Mouse (Mus musculus): Measurements from ENCODE around the gene Gm27021.

The Gm27021 gene

DNA sequence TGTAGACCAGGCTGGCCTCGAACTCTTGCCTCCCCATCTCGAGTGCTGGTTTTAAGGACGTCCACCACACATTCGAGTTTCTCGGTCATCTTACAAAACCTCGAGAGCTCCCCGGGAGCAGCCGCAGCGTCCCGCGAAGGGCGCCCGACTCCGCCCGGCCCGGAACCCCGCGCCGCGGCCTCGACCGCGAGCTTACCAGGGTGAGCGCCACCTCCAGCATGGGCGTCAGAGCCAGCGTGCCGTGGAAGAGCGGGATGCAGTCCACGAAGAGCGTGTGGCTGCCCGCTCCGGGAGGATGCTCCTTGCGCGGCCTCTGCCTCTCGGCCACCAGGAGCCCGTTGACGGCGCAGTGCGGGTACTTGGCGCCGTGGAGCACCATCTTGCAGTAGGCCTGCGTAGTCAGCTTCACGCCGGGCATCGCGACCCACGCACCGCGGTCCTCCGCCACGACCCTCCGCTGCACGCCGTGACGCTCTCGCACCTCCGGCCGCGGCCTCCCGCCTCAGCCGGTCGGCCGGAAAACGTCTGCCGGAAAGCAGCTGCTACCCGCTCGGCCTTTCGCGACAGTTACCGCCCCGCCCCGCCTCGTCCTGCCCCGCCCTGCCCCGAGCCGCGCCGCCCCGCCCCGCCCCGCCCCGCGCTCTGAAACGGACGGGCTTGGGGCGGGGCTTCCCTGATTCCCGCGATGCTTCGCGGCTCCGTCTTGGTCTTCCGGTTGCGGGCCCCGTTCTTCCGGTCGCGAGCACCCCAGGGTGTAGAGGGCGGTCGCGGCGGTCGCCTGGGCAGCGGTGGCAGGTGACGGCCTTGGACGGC lies at the start of gene Gm27021, which contains the start of gene Cox4i1:
TSS of gene Gm27021 (minus strand) at position 519 of the 813 bp plus-strand sequence.
TSS of gene Cox4i1 (plus strand) at position 662 of the 813 bp plus-strand sequence.
- DNase-seq (ENCODE audit: low spot score): peak; percentile 90

DNA sequence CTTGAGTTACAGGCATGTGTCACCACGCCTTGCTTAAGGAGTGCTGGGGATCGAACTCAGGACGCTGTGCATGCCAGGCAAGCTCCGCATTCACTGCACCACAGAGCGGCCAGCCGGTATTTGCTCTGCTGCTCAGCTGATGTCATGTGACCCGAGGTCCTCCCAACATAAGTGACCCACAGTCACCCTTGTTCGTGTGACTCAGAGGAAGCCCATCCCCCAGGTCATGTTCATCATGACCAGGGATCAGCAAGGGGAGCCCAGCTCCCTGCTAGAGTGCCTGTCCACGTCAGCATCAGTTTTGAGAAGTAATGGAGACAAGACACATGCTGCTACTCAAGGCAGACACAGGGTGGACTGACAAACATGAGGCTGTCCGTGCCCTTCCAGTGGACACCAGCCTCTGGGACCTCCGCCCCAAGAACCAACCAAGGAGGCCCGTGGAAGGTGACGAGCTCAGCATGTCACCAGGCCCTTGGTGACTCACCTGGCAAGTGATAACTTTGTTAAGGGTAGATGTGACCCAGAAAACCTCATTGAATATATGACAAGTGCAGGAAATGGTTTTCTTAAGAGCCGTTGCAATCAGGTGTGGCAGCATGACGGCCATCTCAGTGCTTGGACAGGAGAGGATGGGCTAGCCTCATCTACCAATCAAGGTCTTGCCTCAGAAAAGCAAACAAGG lies 48.3 kb upstream of the Gm27021 start:
- no peak for DNase-seq (ENCODE audit: low spot score)

DNA sequence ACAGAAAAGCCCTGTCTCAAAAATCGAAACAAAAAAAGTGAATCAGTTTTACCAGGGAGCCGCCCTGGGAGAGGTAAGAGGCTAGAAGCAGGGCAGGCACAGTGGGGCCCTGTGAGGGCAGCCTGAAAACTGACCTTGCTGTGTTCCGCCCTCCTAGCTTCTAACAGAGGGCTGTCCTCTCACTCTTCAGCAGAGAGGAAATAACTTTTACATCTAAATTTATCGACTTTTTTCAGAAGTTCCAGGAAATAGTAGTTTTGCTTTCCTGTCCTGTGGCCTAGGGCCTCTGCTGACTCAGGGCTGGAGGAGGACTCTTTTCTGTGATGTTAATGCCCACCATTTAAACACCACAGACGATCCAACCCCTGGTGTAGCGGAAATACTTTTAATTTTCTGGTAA lies 47.3 kb upstream of the Gm27021 start:
- DNase-seq (ENCODE audit: low spot score): no peak

DNA sequence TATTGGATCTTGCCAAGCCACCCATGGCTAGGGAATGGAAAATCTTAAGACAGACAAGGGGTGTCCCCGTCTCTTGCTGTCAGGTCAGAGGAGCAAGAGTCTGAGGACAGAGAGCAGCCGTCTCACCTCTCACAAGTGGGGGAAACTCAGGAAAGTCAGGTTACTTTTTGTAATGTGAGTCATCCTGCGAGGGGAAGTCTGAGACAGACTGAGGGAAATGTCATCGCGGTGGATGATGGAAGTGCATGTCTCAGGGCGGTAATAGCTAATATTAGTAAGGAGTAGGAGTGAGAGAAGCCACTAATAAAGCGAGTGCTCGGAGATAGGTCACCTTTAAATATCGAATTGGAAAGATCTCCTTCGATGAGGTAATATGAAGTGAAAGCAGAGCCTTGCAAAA lies 41.3 kb upstream of the Gm27021 start:
- no peak for DNase-seq (ENCODE audit: low spot score)

DNA sequence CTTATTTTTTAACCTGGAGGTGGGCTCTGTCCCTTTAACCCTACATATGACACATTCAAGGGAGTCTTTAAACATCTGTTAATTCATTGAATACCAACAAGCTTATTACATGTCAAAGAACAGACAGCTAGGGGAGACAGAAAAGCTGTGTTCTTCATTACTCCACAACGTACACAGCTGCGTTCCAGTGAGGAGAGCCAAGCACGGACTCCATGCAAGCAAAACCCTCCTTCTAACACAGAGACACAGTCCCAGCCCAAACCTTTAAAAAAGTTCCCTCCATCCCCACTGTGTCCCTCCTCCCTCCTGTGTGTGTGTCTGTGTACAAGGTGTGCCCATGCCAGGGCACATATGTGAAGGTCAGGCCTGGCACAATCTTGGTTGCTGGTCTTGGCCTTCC lies 38.3 kb upstream of the Gm27021 start:
- no peak for DNase-seq (ENCODE audit: low spot score)

DNA sequence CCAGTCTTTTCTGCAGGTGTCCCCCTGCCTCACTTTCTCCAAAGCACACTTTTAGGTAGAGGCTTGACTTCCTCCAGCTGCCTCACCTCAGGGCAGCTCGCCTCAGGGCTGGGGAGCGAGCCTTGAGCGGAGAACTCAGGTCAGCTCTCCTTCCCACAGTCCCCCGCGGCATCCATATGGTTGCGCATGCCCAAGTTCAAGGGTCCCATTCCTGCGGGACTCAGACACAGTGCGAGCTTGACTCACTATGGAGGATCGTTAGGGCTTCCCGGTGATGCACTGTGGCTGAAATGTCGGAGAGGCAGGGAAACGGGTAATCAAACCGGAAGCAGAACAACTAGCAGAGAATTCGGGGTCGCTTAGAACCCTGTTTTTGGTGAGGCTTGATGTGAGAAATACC lies 37.3 kb upstream of the Gm27021 start:
- DNase-seq (ENCODE audit: low spot score): no peak

DNA sequence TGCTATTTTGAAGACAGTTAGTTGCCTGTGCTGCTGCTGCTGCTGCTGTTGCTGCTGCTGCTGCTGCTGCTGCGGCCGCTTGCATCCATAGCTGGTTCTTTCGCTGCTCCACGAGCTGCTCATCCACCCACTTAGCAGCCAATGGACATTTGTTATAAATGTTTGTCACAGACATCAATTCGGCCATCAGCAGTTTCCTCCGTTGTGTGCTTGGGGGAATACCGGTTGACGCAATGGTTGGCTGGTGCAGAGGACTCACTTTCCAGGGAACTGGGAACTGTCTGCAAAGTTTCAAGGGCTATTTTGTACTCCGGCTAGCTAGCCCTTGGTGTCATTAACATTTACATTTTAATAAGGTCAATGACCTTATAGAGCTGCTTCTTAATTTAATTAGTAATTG lies 36.3 kb upstream of the Gm27021 start:
- no peak for DNase-seq (ENCODE audit: low spot score)

DNA sequence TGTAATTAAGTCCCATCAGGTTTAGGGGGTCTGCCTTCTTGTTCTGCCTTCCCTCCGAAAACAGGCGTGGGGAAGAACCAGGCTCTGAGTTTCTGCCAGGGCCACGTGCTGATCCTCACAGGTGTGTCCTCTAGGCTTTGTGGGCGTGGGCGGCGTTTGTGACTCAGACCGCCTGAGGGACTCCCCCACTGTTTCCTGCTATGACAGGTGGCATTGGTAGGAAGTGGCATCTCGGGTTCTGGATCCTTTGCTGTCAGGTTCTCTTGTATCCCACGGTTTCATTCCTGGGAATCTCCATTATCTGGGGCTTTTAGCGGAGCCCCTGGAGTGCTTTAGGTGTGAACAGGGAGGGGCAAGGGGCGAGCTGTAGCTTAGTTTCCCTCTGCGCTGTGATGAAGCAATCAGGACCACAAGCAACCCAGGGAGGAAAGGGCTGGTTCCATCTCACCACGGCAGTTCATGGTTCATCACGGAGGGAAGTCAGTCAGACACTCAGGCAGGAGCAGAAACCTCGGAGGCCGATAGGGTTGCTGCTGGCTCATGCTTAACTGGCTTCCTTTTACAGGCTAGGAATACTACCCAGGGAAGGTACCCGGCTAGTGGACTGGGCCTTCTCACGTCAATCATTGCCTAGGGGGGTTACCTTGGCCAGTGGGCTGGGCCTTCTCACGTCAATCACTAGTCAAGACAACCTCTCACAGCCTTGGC lies 34.0 kb upstream of the Gm27021 start:
- peak; percentile 59 for DNase-seq (ENCODE audit: low spot score)

DNA sequence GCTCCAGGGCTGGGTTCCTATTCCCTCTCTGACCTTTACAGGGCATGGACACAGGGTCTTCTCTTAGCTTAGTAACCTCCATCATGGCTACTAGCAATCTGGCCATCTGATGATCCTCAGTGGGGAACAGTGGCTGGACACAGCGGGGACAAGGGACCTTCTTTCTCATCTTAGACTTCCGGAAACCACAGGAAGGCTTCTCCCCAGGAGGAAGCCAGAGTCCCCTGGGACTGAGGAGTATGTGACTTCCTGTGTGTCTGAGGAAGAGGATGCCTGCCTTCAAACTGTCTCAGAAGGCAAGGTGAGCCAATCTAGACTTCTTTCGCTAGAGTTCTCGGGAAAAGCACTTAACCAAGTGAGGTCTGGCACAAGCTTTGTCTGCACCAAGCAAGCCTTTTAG lies 32.2 kb upstream of the Gm27021 start:
- DNase-seq (ENCODE audit: low spot score): no peak

DNA sequence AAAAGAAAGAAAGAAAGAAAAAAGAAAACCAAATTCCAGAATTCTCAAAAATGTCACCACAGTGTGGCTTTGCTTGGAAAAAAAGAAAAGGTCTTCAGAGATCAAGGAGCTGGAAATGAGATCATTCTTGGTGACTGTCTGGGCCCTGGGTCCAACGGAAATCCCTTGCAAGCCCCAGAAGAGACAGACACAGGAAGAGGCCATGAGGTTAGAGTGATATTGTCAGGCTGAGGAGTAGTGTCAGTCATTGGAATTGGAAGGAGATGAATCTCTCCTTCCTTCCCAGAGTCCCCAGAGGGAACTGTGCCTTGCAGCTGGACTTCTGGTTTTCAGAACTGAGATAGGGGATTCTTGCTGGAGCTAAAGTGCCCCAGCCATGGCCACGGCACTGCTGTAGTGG lies 31.7 kb upstream of the Gm27021 start:
- no peak for DNase-seq (ENCODE audit: low spot score)

DNA sequence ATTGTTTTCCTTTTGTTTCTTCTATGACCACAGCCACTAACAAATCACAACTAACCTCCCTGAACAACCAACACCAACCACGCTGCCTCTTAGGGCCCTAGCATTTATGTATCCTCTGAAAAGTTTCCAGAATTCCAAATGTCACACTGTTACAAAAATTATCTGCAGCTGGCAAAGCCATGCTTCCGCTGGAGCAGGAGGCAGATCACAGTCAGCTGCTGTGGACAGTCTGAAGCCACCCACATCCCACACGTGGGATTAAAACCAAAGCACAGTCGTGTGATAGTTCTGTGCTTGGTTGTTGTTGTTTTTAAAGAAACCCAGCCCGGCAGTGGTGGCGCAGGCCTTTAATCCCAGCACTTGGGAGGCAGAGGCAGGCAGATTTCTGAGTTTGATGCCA lies 31.2 kb upstream of the Gm27021 start:
- no peak for DNase-seq (ENCODE audit: low spot score)

DNA sequence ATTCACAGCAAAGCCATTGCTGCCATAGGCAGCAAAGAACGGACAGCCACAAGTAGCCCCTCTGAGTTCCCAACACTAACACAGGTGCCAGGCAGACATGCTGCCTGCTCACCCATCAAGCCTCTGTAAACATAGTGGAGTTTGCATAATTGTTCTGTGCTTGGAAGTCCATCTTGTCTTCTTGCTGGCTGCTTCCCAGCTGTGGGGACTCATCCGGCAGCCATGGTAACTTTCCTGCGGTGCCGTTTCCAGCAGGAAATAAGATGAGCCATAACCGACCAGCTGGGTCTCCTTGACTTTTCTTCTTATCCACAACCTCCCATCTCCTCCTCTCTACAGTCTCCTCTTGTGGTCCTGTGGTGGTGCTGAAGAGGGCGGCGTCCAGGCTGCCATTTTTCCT lies 30.5 kb upstream of the Gm27021 start:
- DNase-seq (ENCODE audit: low spot score): no peak

DNA sequence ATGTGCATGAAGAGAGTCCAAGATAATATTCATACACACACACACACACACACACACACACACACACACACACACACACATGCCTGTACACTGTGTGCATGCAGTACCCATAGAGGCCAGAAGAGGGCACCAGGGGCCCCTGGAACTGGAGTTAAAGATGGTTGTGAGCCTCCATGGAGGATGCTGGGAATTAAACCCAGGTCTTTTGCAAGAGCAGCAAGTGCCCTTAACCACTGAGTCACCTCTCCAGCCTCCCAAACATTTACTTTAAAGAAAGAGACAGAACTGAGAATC lies 30.0 kb upstream of the Gm27021 start:
- DNase-seq (ENCODE audit: low spot score): peak; percentile 27

DNA sequence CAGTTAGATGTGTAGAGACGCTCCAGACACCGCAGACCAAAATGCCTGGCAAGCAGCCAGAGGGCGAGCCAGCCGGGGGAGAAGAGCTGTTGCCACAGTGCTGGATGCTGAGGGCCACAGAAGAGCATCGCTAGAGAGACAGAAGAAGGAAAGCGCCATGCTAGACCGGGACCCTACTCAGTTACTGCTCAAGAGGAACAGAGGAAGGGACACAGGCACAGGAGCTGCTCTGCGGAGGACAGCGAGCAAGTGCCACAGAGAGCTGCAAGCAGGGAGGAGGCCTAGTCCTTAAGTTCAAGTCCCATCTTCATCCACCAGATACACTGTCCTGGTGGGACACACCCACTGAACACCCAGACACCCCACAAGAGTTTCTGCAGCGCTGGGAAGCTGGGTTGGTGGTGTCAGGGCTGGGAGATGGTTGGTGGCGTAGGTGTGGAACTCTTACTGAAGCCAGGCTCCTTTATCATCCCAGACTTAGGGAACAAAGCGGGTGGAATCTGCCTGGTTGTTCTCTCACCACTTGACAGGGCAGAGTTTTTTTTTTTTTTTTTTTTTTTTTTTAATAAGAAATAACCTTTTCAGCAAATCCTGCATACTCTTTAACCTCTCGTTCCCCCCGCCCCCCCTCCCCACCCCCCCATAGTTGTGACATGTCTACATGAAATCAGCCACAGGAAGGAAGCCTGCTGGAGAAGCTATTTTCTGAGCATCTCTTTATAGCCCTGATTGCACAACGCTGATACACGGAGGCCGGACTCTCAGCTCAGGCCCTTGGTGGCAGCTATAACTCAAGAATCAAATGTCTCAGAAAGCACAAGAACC lies 29.5 kb upstream of the Gm27021 start:
- DNase-seq (ENCODE audit: low spot score): no peak

DNA sequence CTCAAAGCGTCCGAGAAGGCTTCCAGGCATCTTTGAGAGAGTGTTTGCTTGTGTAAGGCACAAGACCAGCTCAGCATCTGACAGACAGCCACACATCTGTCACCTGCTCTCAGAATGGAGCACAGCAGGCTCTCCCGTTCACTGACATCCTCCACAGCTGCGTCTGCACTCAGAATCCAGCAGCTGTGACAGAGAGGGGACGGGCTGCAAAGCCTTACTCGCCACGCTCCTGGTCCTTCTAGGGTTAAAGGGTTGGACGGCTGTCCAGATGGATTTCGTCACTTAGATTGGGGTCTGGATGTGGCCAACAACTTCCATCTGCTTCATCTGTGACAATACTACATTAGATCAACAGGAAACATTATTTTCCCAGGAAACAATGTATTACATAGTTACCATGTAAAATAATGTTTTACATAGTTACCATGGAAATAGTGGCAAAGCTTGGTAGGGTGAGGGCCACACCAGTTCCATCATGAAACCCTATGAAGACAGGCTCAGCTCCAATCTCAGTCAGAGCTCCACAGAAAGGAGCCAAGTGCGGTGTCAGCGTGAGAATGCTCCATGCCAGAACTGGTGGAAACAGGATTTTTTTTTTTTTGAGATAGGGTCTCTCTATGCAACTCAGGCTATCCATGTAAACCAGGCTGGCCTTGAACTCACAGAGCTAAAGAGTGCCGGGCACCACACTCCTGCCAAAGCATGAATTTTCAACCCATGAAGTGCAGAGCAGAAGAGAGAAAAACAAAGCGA lies 28.7 kb upstream of the Gm27021 start:
- no peak for DNase-seq (ENCODE audit: low spot score)

DNA sequence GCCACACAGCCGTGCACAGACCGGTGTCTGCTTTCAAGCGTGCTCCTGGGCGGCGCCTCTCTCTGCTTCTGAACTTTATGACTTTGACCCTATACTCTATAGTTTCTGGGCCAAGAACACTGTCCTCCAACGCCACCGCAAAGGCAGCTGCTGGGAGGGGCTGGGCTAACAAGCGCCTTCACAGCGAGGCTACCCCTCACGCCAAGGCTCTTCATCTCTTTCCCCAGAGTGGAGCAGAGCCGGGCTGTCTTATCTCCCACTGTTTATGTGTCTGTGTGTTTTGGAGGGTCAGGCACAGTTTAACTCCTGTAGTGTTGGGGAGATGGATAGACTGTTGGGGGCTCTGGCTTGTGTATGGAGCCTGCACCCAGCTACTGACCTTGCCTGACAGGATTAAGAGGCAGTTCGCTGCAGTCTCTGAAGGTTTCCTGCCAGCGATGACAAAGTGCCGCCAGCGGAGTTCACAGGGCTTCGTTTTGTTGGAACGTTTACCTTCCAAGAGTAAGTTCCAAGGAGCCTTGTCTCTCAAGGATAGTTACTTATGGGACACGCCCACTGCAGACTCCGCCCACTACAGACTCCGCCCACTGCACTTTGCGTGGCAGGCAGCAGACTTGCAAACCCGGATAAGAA lies 26.1 kb upstream of the Gm27021 start:
- no peak for DNase-seq (ENCODE audit: low spot score)

DNA sequence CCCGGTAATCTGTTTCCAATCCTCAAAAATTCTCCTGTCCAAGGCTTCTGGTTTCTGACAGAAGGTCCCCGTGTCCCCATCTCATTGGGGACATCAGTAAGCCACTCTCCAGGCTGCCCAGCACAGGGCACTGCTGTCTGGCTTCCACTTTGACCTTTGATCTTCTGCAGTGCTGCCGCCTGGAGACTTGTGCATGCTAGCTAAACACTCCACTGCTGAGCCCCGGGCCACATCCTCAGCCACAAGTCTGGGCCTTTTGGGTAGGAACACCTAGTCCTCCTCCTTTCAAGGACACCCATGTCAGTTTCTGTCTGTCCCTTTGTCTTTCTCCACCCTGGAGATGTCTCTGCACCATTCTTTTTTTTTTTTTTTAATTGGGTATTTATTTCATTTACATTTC lies 25.1 kb upstream of the Gm27021 start:
- DNase-seq (ENCODE audit: low spot score): no peak

DNA sequence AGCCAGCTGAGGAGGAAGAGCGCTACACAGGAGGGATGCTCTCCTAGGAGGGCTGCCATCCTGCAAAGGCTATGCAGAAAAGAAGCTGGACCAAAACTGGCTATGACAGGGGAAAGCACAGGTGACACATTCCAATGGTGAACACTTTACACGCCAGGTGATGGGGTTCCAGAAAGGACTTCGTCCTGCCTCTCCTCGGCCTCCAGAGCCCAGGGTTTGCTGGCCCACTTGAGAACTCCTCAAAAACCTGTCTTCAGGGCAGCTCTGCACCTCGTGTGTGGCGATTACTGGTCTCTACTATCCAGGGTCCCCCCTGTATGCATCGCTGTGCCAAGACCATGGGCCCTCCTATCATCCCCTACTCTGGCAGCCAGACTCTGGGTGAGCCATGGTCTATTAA lies 20.6 kb upstream of the Gm27021 start:
- no peak for DNase-seq (ENCODE audit: low spot score)

DNA sequence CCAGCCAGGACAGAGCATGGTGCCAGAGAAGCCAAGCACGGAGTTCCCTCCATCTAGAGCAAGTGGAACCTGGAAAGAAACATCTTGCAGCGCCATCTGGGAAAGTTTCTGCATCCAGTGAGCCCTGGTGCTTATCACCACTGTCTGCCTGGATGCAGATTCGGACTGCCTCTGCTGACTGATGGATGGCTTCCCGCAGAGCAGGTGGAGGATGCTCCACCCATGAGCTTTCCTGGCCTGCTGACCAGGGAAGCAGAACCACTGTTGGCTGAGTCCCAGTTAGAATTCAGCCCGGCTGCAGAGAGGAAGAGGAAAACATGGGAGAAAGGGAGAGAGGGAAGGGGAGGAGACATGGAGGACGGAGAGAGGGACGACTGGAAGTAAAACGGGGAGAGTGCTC lies 19.9 kb upstream of the Gm27021 start:
- DNase-seq (ENCODE audit: low spot score): no peak

DNA sequence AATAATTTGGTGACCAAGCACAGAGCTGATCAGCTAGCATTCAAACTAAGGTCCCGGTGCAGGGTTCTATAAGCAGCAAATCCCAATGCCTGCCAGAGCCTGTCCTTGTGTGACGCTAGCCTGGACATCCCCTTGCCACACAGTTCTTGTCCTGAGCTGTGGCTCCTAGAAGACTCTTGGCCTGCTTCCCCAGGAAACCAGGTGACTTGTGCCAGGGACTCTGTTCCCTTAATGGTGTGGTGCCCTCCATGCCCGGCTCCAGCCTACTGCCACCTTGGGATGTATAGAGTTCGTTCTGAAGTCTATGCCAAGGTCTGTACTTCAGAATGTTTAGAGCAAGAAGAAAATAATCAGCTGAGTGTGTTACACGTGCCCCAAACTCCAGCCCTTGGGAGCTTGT lies 18.7 kb upstream of the Gm27021 start:
- no peak for DNase-seq (ENCODE audit: low spot score)

DNA sequence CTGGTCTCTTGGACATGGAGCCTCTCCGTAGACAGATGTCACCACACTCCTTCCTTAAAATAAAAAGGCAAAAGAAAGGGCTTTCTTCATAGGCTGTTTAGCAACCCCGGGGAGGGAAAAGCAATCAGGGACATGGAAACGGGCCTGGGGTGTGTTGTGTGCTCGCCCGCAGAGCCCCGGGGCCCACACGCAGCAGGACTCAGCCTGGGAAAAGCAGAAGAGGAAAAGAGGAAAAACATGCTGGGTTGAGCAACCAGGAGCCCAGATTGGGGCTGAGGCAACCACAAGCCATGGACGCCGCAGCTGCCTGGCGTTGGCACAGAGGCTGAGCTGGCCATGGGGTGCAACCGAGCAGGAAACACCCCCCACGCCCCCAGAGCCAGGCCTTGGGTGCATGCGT lies 18.2 kb upstream of the Gm27021 start:
- no peak for DNase-seq (ENCODE audit: low spot score)
